Mouse (Mus musculus): ENCODE results near the gene Rbbp5. TPM values are rescaled to one million over a fixed set of nuclear protein-coding genes. Genes with fewer than 3 reads are reported as not detected.
"Not testable (repeated sequence)": the region's sequence is repeated elsewhere in the genome, so short reads cannot be mapped to it uniquely, and the experiment has no call there.

Gene Rbbp5
- total RNA-seq (2014; fragmentation: Nextera tagmentation) (61.6 and 73.4 TPM in 2 replicates), total RNA-seq (2017) (52.7 and 57.8 TPM in 2 replicates)

- ATAC-seq (replicated peaks; ENCODE audit: poor library complexity, severe bottlenecking) = peak; percentile 95
These were observed at the start of gene Rbbp5 for GRCm38 (mm10) chr1:132476928-132477691. Rbbp5 (plus strand) TSS chr1:132477365.

GRCm38 (mm10) chr1:132430818-132431217 lies 46.3 kb upstream of the Rbbp5 start:
- no peak for ATAC-seq (replicated peaks; ENCODE audit: poor library complexity, severe bottlenecking)

- no peak for ATAC-seq (replicated peaks; ENCODE audit: poor library complexity, severe bottlenecking)
These were observed 45.4 kb upstream of the Rbbp5 start for GRCm38 (mm10) chr1:132431716-132432115.

- no peak for ATAC-seq (replicated peaks; ENCODE audit: poor library complexity, severe bottlenecking)
These were observed 43.8 kb upstream of the Rbbp5 start for GRCm38 (mm10) chr1:132433349-132433748.

- ATAC-seq (replicated peaks; ENCODE audit: poor library complexity, severe bottlenecking) = no peak
These were observed 43.1 kb upstream of the Rbbp5 start for GRCm38 (mm10) chr1:132434032-132434431.

- no peak for ATAC-seq (replicated peaks; ENCODE audit: poor library complexity, severe bottlenecking)
These were observed 40.7 kb upstream of the Rbbp5 start for GRCm38 (mm10) chr1:132436320-132436958.

GRCm38 (mm10) chr1:132436960-132437359 lies 40.2 kb upstream of the Rbbp5 start:
- ATAC-seq (replicated peaks; ENCODE audit: poor library complexity, severe bottlenecking) = peak; percentile 26

- ATAC-seq (replicated peaks; ENCODE audit: poor library complexity, severe bottlenecking) = peak; percentile 57
These were observed 39.8 kb upstream of the Rbbp5 start for GRCm38 (mm10) chr1:132437389-132437788.

GRCm38 (mm10) chr1:132440896-132441435 lies 36.2 kb upstream of the Rbbp5 start:
- no peak for ATAC-seq (replicated peaks; ENCODE audit: poor library complexity, severe bottlenecking)

- peak; percentile 79 for ATAC-seq (replicated peaks; ENCODE audit: poor library complexity, severe bottlenecking)
These were observed 27.4 kb upstream of the Rbbp5 start for GRCm38 (mm10) chr1:132449742-132450141.

GRCm38 (mm10) chr1:132464651-132465050 lies 12.5 kb upstream of the Rbbp5 start:
- ATAC-seq (replicated peaks; ENCODE audit: poor library complexity, severe bottlenecking) = no peak

- ATAC-seq (replicated peaks; ENCODE audit: poor library complexity, severe bottlenecking) = no peak
These were observed 8.2 kb upstream of the Rbbp5 start for GRCm38 (mm10) chr1:132468926-132469325.

- ATAC-seq (replicated peaks; ENCODE audit: poor library complexity, severe bottlenecking) = peak; percentile 59; the same call in 1 of the 2 replicates
These were observed 7.6 kb upstream of the Rbbp5 start for GRCm38 (mm10) chr1:132469519-132469918.

GRCm38 (mm10) chr1:132470031-132470430 lies 7.1 kb upstream of the Rbbp5 start:
- not testable (repeated sequence) for ATAC-seq (replicated peaks; ENCODE audit: poor library complexity, severe bottlenecking)

GRCm38 (mm10) chr1:132471032-132471431 lies 6.1 kb upstream of the Rbbp5 start:
- ATAC-seq (replicated peaks; ENCODE audit: poor library complexity, severe bottlenecking) = 0 out of 2 replicates have a peak, but pooled peaks have one; percentile 20

GRCm38 (mm10) chr1:132471499-132471898 lies 5.7 kb upstream of the Rbbp5 start:
- no peak for ATAC-seq (replicated peaks; ENCODE audit: poor library complexity, severe bottlenecking)

- ATAC-seq (replicated peaks; ENCODE audit: poor library complexity, severe bottlenecking) = 0 out of 2 replicates have a peak, but pooled peaks have one; percentile 11
These were observed 4.6 kb upstream of the Rbbp5 start for GRCm38 (mm10) chr1:132472537-132472936.

- ATAC-seq (replicated peaks; ENCODE audit: poor library complexity, severe bottlenecking) = no peak
These were observed 2.7 kb upstream of the Rbbp5 start for GRCm38 (mm10) chr1:132474496-132474895.

- ATAC-seq (replicated peaks; ENCODE audit: poor library complexity, severe bottlenecking) = peak; percentile 22
These were observed 614 bp upstream of the Rbbp5 start for GRCm38 (mm10) chr1:132476575-132476927.

- no peak for ATAC-seq (replicated peaks; ENCODE audit: poor library complexity, severe bottlenecking)
These were observed 2.3 kb downstream of the Rbbp5 start for GRCm38 (mm10) chr1:132479438-132479837.

GRCm38 (mm10) chr1:132481619-132482018 lies 4.5 kb downstream of the Rbbp5 start:
- no peak for ATAC-seq (replicated peaks; ENCODE audit: poor library complexity, severe bottlenecking)

Data from granulocyte monocyte progenitor cell, adult 5-6 weeks (primary cell).